Mouse (Mus musculus): ENCODE data around the gene Atf2. TPM values are rescaled to one million over a fixed set of nuclear protein-coding genes. Genes with fewer than 3 reads are reported as not detected.

Gene Atf2
- 85.1 and 86.7 TPM in 2 replicates for polyA plus RNA-seq (2014; fragmentation: Nextera tagmentation; extraction: Ambion mirVana)

- no peaks in the 10 kb centered on the region for H3K27me3 ChIP-seq (ENCODE audit: control insufficient read depth, insufficient read depth, low read length)
- WGBS = under 1% methylated on average over 63 of the region's 63 CpGs
- peak within 1 kb of the TSS; percentile 99 for H3K4me3 ChIP-seq (ENCODE audit: low read depth, low read length)
- H3K9ac ChIP-seq (replicated peaks; ENCODE audit: low read depth, low read length) = peak within 1 kb of the TSS; percentile 96
- H3K4me1 ChIP-seq (ENCODE audit: control insufficient read depth, insufficient read depth, low read length) = 0 out of 2 replicates have a peak, but pooled peaks cover 2% of the 10 kb centered on the region
- H3K27ac ChIP-seq (ENCODE audit: low read length) = peak within 1 kb of the TSS; percentile 89
- H3K4me2 ChIP-seq (replicated peaks; ENCODE audit: low read depth, low read length) = peak within 1 kb of the TSS; percentile 61
- no peaks in the 10 kb centered on the region for H3K36me3 ChIP-seq (ENCODE audit: control insufficient read depth, insufficient read depth, low read length)
- peak; percentile 97 for ATAC-seq (ENCODE audit: insufficient number of reproducible peaks, insufficient read depth, low FRiP score, low read depth)
- no peaks in the 10 kb centered on the region for H3K9me3 ChIP-seq (ENCODE audit: control insufficient read depth, low read depth, low read length)
Measured at GRCm38 (mm10) chr2:73892464-73893296, at the start of gene Atf2. Gene Atf2 (minus strand): TSS chr2:73892639.

DNA sequence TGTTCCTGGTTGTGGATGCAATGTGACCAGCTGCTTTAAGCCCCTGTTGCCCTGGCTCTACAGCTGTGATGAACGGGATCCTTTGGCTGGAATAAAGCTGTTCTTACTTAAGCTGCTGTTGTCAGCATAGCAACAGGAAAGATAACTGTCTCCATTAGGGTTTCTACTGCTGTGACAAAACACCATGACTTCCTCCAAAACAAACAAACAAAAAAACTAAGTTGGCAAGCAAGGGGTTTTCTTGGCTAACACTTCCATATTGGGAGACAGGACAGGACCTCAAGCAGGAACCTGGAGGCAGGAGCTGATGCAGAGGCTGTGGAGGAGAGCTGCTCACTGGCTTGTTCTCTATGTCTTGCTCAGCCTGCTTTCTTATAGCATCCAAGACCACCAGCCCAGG lies 48.8 kb upstream of the Atf2 start:
- H3K4me1 ChIP-seq (ENCODE audit: control insufficient read depth, insufficient read depth, low read length) = no peaks in the 10 kb centered on the region
- 67% methylated on average over 1 of the region's 1 CpGs for WGBS

DNA sequence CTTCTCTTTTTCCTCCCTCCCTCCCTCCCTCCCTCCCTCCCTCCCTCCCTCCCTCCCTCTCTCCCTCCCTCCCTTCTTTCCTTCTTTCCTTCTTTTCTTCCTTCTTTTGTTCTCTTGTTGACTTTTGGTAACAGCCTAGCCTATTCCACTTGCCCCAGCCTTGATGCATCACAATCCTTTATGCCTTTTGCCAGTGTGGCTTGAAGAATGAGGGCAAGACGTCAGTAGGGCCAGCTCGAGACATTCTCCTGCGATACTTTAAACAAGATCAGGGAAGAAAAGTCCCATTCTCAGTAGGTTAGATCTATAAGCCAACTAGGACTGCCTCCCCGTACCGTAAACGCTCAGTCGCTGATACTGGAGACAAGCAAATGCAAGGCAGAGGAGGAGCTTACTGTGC lies 48.0 kb upstream of the Atf2 start:
- H3K36me3 ChIP-seq (ENCODE audit: control insufficient read depth, insufficient read depth, low read length) = no peaks in the 10 kb centered on the region
- no peaks in the 10 kb centered on the region for H3K27me3 ChIP-seq (ENCODE audit: control insufficient read depth, insufficient read depth, low read length)
- ATAC-seq (ENCODE audit: insufficient number of reproducible peaks, insufficient read depth, low FRiP score, low read depth) = no peak
- no peak overlapping the region for H3K4me2 ChIP-seq (replicated peaks; ENCODE audit: low read depth, low read length)
- H3K27ac ChIP-seq (ENCODE audit: low read length) = no peak overlapping the region
- no peaks in the 10 kb centered on the region for H3K4me1 ChIP-seq (ENCODE audit: control insufficient read depth, insufficient read depth, low read length)
- no peak overlapping the region for H3K9ac ChIP-seq (replicated peaks; ENCODE audit: low read depth, low read length)
- H3K9me3 ChIP-seq (ENCODE audit: control insufficient read depth, low read depth, low read length) = no peaks in the 10 kb centered on the region
- H3K4me3 ChIP-seq (ENCODE audit: low read depth, low read length) = no peak overlapping the region
- WGBS = 69% methylated on average over 7 of the region's 7 CpGs

More for the DNA sequence above, 48.8 kb upstream of the Atf2 start:
- no peaks in the 10 kb centered on the region for H3K36me3 ChIP-seq (ENCODE audit: control insufficient read depth, insufficient read depth, low read length)
- H3K27me3 ChIP-seq (ENCODE audit: control insufficient read depth, insufficient read depth, low read length) = no peaks in the 10 kb centered on the region
- H3K27ac ChIP-seq (ENCODE audit: low read length) = no peak overlapping the region
- no peak for ATAC-seq (ENCODE audit: insufficient number of reproducible peaks, insufficient read depth, low FRiP score, low read depth)
- no peak overlapping the region for H3K4me2 ChIP-seq (replicated peaks; ENCODE audit: low read depth, low read length)
- H3K9ac ChIP-seq (replicated peaks; ENCODE audit: low read depth, low read length) = no peak overlapping the region
- no peaks in the 10 kb centered on the region for H3K9me3 ChIP-seq (ENCODE audit: control insufficient read depth, low read depth, low read length)
- H3K4me3 ChIP-seq (ENCODE audit: low read depth, low read length) = no peak overlapping the region

- Histone ChIP-seq H3K27me3 (ENCODE audit: control insufficient read depth, insufficient read depth, low read length) (no peaks in the 10 kb centered on the region), H3K36me3 (ENCODE audit: control insufficient read depth, insufficient read depth, low read length) (no peaks in the 10 kb centered on the region), H3K4me1 (ENCODE audit: control insufficient read depth, insufficient read depth, low read length) (no peaks in the 10 kb centered on the region), H3K4me2 (replicated peaks; ENCODE audit: low read depth, low read length) (no peak overlapping the region), H3K9ac (replicated peaks; ENCODE audit: low read depth, low read length) (no peak overlapping the region), H3K4me3 (ENCODE audit: low read depth, low read length) (no peak overlapping the region), H3K9me3 (ENCODE audit: control insufficient read depth, low read depth, low read length) (no peaks in the 10 kb centered on the region), H3K27ac (ENCODE audit: low read length) (no peak overlapping the region)
- no peak for ATAC-seq (ENCODE audit: insufficient number of reproducible peaks, insufficient read depth, low FRiP score, low read depth)
- WGBS = 84% methylated on average over 2 of the region's 2 CpGs
Measured at GRCm38 (mm10) chr2:73938896-73939295, 46.5 kb upstream of the Atf2 start.

DNA sequence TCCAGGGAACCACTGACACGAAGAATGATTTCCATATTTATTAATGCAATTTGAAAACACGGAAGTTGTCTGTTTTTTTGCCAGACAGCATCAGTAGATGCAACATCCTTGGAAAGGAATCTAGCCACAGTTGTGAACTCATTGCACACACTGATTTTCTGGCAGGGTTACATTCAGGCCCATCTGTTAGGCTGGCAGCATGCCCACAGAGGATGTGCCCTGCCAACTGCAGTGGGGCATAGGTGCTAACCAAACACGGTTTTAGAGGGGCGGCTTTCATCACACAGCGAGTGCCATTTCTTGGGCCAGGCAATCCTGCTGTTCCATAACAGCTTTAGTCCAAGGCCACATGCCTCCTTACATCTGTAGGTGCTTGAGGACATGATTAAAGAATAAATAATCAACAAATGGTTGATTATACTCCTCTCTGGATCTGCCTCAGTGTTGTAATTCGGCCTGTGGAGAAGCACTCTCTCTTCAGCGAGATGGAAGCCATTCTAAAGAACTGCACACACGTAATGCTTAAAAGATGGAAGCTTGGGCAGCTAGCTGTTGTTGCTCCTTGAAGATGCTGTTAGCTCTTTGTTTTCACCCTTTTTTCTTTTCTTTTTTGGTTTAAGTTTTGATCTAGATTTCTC lies 40.4 kb upstream of the Atf2 start:
- Histone ChIP-seq H3K9me3 (ENCODE audit: control insufficient read depth, low read depth, low read length) (no peaks in the 10 kb centered on the region), H3K9ac (replicated peaks; ENCODE audit: low read depth, low read length) (no peak overlapping the region), H3K4me3 (ENCODE audit: low read depth, low read length) (no peak overlapping the region), H3K27me3 (ENCODE audit: control insufficient read depth, insufficient read depth, low read length) (no peaks in the 10 kb centered on the region), H3K27ac (ENCODE audit: low read length) (no peak overlapping the region), H3K4me2 (replicated peaks; ENCODE audit: low read depth, low read length) (no peak overlapping the region), H3K36me3 (ENCODE audit: control insufficient read depth, insufficient read depth, low read length) (no peaks in the 10 kb centered on the region), H3K4me1 (ENCODE audit: control insufficient read depth, insufficient read depth, low read length) (no peaks in the 10 kb centered on the region)
- WGBS = 83% methylated on average over 8 of the region's 8 CpGs
- ATAC-seq (ENCODE audit: insufficient number of reproducible peaks, insufficient read depth, low FRiP score, low read depth) = no peak

GRCm38 (mm10) chr2:73927711-73928110 lies 35.3 kb upstream of the Atf2 start:
- no peaks in the 10 kb centered on the region for H3K36me3 ChIP-seq (ENCODE audit: control insufficient read depth, insufficient read depth, low read length)
- H3K4me3 ChIP-seq (ENCODE audit: low read depth, low read length) = no peak overlapping the region
- no peaks in the 10 kb centered on the region for H3K9me3 ChIP-seq (ENCODE audit: control insufficient read depth, low read depth, low read length)
- no peak for ATAC-seq (ENCODE audit: insufficient number of reproducible peaks, insufficient read depth, low FRiP score, low read depth)
- H3K9ac ChIP-seq (replicated peaks; ENCODE audit: low read depth, low read length) = no peak overlapping the region
- no peaks in the 10 kb centered on the region for H3K27me3 ChIP-seq (ENCODE audit: control insufficient read depth, insufficient read depth, low read length)
- no peaks in the 10 kb centered on the region for H3K4me1 ChIP-seq (ENCODE audit: control insufficient read depth, insufficient read depth, low read length)
- no peak overlapping the region for H3K4me2 ChIP-seq (replicated peaks; ENCODE audit: low read depth, low read length)
- no peak overlapping the region for H3K27ac ChIP-seq (ENCODE audit: low read length)

DNA sequence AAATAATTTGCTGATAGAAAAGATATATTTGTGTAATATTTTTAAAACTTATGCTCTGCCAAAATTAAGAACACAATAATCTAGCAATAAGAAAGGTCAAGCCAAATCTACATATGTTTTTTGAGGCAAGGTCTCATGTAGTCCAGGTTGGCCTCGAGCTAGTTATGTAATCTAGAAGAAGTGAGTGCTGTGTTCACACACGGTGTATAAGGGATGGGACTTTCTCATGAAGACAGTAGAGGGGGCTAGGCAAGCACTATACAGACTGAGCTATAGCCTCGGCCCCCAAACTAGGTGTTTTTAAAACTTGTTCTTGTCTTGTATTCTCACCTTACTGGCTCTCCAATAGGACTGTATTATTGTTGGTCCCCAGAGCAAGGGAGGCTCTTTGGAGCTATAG lies 33.1 kb upstream of the Atf2 start:
- Histone ChIP-seq H3K27ac (ENCODE audit: low read length) (no peak overlapping the region), H3K4me2 (replicated peaks; ENCODE audit: low read depth, low read length) (no peak overlapping the region), H3K9ac (replicated peaks; ENCODE audit: low read depth, low read length) (no peak overlapping the region), H3K4me3 (ENCODE audit: low read depth, low read length) (no peak overlapping the region), H3K27me3 (ENCODE audit: control insufficient read depth, insufficient read depth, low read length) (no peaks in the 10 kb centered on the region), H3K9me3 (ENCODE audit: control insufficient read depth, low read depth, low read length) (no peaks in the 10 kb centered on the region), H3K36me3 (ENCODE audit: control insufficient read depth, insufficient read depth, low read length) (no peaks in the 10 kb centered on the region), H3K4me1 (ENCODE audit: control insufficient read depth, insufficient read depth, low read length) (no peaks in the 10 kb centered on the region)
- ATAC-seq (ENCODE audit: insufficient number of reproducible peaks, insufficient read depth, low FRiP score, low read depth) = no peak
- 70% methylated on average over 3 of the region's 3 CpGs for WGBS

- no peak overlapping the region for H3K27ac ChIP-seq (ENCODE audit: low read length)
- ATAC-seq (ENCODE audit: insufficient number of reproducible peaks, insufficient read depth, low FRiP score, low read depth) = 0 out of 2 replicates have a peak, but pooled peaks have one; percentile 67
- no peaks in the 10 kb centered on the region for H3K9me3 ChIP-seq (ENCODE audit: control insufficient read depth, low read depth, low read length)
- H3K36me3 ChIP-seq (ENCODE audit: control insufficient read depth, insufficient read depth, low read length) = no peaks in the 10 kb centered on the region
- H3K4me3 ChIP-seq (ENCODE audit: low read depth, low read length) = no peak overlapping the region
- no peaks in the 10 kb centered on the region for H3K27me3 ChIP-seq (ENCODE audit: control insufficient read depth, insufficient read depth, low read length)
- WGBS = 16% methylated on average over 5 of the region's 5 CpGs
- no peaks in the 10 kb centered on the region for H3K4me1 ChIP-seq (ENCODE audit: control insufficient read depth, insufficient read depth, low read length)
- no peak overlapping the region for H3K9ac ChIP-seq (replicated peaks; ENCODE audit: low read depth, low read length)
- no peak overlapping the region for H3K4me2 ChIP-seq (replicated peaks; ENCODE audit: low read depth, low read length)
Measured at GRCm38 (mm10) chr2:73925089-73925488, 32.6 kb upstream of the Atf2 start.
